Mouse (Mus musculus) testis, adult 2 months (tissue): ENCODE data around the gene Slc6a16. TPM values are rescaled to one million over a fixed set of nuclear protein-coding genes. Genes with fewer than 3 reads are reported as not detected.
A peak's percentile ranks its signal among the peaks of the same experiment; 100 is the strongest.

ENCODE experiments used
- H3K27ac ChIP-seq: fragments of 200-500 bp; 2 replicates; pipeline ENCODE4 v1.5.1; 2012; ENCODE audit warnings: low read depth, low read length; ENCODE audit not compliant: control insufficient read depth, insufficient read depth
- H3K27me3 ChIP-seq: fragments of 200-500 bp; 2 replicates; pipeline ENCODE4 v1.6.1; 2012; ENCODE audit warnings: mild to moderate bottlenecking, low read length, moderate library complexity; ENCODE audit not compliant: control insufficient read depth, insufficient read depth
- H3K36me3 ChIP-seq: fragments of 200-500 bp; 2 replicates; pipeline ENCODE4 v1.6.1; 2012; ENCODE audit warnings: mild to moderate bottlenecking, low read length; ENCODE audit not compliant: control insufficient read depth, insufficient read depth
- H3K4me1 ChIP-seq: fragments of 200-500 bp; 2 replicates; pipeline ENCODE4 v1.6.1; 2012; ENCODE audit warnings: low read length; ENCODE audit not compliant: control insufficient read depth, insufficient read depth
- H3K4me3 ChIP-seq: fragments of 200-500 bp; 2 replicates; pipeline ENCODE4 v1.5.1; 2012; ENCODE audit warnings: low read depth, mild to moderate bottlenecking, low read length, moderate library complexity, mixed read lengths; ENCODE audit not compliant: control insufficient read depth
- CTCF ChIP-seq: fragments of 200-500 bp; IDR thresholded peaks from 2 replicates; pipeline ENCODE4 v1.5.1; 2012; ENCODE audit warnings: low read depth, mild to moderate bottlenecking, inconsistent platforms, low read length, moderate library complexity; ENCODE audit not compliant: control insufficient read depth, insufficient read depth, insufficient replicate concordance
- POLR2A ChIP-seq: fragments of 200-500 bp; IDR thresholded peaks from 2 replicates; pipeline ENCODE4 v1.6.1; 2012; ENCODE audit warnings: low read depth, mild to moderate bottlenecking, inconsistent platforms, low read length, moderate library complexity; ENCODE audit not compliant: control insufficient read depth
- polyA plus RNA-seq: library from polyadenylated mRNA; depleted of rRNA; stranded (reverse); fragments of >200 nt; gene quantifications from 2 replicates; pipeline ENCODE4 v1.2.3, GENCODE M21; 2012

Slc6a16 gene
- polyA plus RNA-seq, 1 experiment, result 81.4 TPM

- TF ChIP-seq POLR2A (no peak), CTCF (no peak)
- Histone ChIP-seq H3K36me3 (no peaks in the 10 kb centered on the region), H3K4me3 (peak overlapping the region; percentile 59), H3K27me3 (no peaks in the 10 kb centered on the region), H3K27ac (no peak overlapping the region), H3K4me1 (peaks cover 7% of the 10 kb centered on the region)
Observed at GRCm38 (mm10) chr7:45221680-45222079, 19.2 kb upstream of the Slc6a16 start.

- no peak overlapping the region for H3K4me3 ChIP-seq
- no peak overlapping the region for H3K27ac ChIP-seq
- no peaks in the 10 kb centered on the region for H3K27me3 ChIP-seq
- no peaks in the 10 kb centered on the region for H3K36me3 ChIP-seq
- H3K4me1 ChIP-seq, result peaks cover 2% of the 10 kb centered on the region
- TF ChIP-seq POLR2A (no peak), CTCF (no peak)
Observed at GRCm38 (mm10) chr7:45224826-45225225, 16.1 kb upstream of the Slc6a16 start.

- H3K27ac ChIP-seq, result no peak overlapping the region
- H3K27me3 ChIP-seq, result no peaks in the 10 kb centered on the region
- H3K4me3 ChIP-seq, result no peak overlapping the region
- no peaks in the 10 kb centered on the region for H3K36me3 ChIP-seq
- no peaks in the 10 kb centered on the region for H3K4me1 ChIP-seq
- no peak for TF ChIP-seq CTCF
- no peak for TF ChIP-seq POLR2A
Observed at GRCm38 (mm10) chr7:45226421-45226820, 14.5 kb upstream of the Slc6a16 start.

- H3K27ac ChIP-seq, result no peak overlapping the region
- H3K36me3 ChIP-seq, result no peaks in the 10 kb centered on the region
- TF ChIP-seq POLR2A (no peak), CTCF (no peak)
- no peak overlapping the region for H3K4me3 ChIP-seq
- H3K4me1 ChIP-seq, result peaks cover under 1% of the 10 kb centered on the region
- H3K27me3 ChIP-seq, result no peaks in the 10 kb centered on the region
Observed at GRCm38 (mm10) chr7:45228548-45228947, 12.3 kb upstream of the Slc6a16 start.

GRCm38 (mm10) chr7:45229046-45229445, 11.8 kb upstream of the Slc6a16 start:
- no peaks in the 10 kb centered on the region for H3K27me3 ChIP-seq
- no peak overlapping the region for H3K27ac ChIP-seq
- H3K36me3 ChIP-seq, result no peaks in the 10 kb centered on the region
- peaks cover 6% of the 10 kb centered on the region for H3K4me1 ChIP-seq
- no peak overlapping the region for H3K4me3 ChIP-seq
- TF ChIP-seq CTCF, result no peak
- no peak for TF ChIP-seq POLR2A

GRCm38 (mm10) chr7:45229459-45230203, 11.3 kb upstream of the Slc6a16 start:
- H3K36me3 ChIP-seq, result no peaks in the 10 kb centered on the region
- H3K4me1 ChIP-seq, result peaks cover 8% of the 10 kb centered on the region
- H3K27me3 ChIP-seq, result no peaks in the 10 kb centered on the region
- H3K4me3 ChIP-seq, result no peak overlapping the region
- TF ChIP-seq POLR2A, result no peak
- TF ChIP-seq CTCF, result no peak
- H3K27ac ChIP-seq, result no peak overlapping the region

- H3K27me3 ChIP-seq, result no peaks in the 10 kb centered on the region
- peaks cover 14% of the 10 kb centered on the region for H3K4me1 ChIP-seq
- H3K4me3 ChIP-seq, result no peak overlapping the region
- H3K27ac ChIP-seq, result no peak overlapping the region
- H3K36me3 ChIP-seq, result no peaks in the 10 kb centered on the region
- TF ChIP-seq CTCF, result no peak
- TF ChIP-seq POLR2A, result no peak
Observed at GRCm38 (mm10) chr7:45231192-45231591, 9.7 kb upstream of the Slc6a16 start.
